Mouse (Mus musculus) spleen, adult 2 months (tissue): ENCODE measurements at regions not wholly inside any gene's neighbourhood (a gene's known extent, or its start where the extent isn't known, plus 50 kb on each side); places are given as distances from the start of the nearest gene placed in this dataset.
"Not testable (repeated sequence)": the region's sequence is repeated elsewhere in the genome, so short reads cannot be mapped to it uniquely, and the experiment has no call there.

Experiments used
- DNase-seq, 2 experiments: peaks; one replicate each; pipeline versions ENCODE4 v3.0.0 to v3.0.0-alpha.2; 2012 to 2021; ENCODE audit warnings: low spot score in 2 of 2, low read depth in 1 of 2
- H3K27ac ChIP-seq: fragments of 200-500 bp; 2 replicates; pipeline ENCODE4 v1.5.1; 2012; ENCODE audit warnings: low read length, inconsistent platforms; ENCODE audit not compliant: insufficient read depth
- H3K27me3 ChIP-seq: fragments of 200-500 bp; 2 replicates; pipeline ENCODE4 v1.6.1; 2012; ENCODE audit warnings: mild to moderate bottlenecking, moderate library complexity, low read length, inconsistent platforms; ENCODE audit not compliant: control insufficient read depth, insufficient read depth
- H3K36me3 ChIP-seq: fragments of 200-500 bp; 2 replicates; pipeline ENCODE4 v1.6.1; 2012; ENCODE audit warnings: mild to moderate bottlenecking, low read length, inconsistent platforms; ENCODE audit not compliant: control insufficient read depth, insufficient read depth
- H3K4me1 ChIP-seq: fragments of 200-500 bp; 2 replicates; pipeline ENCODE4 v1.6.1; 2011; ENCODE audit warnings: inconsistent platforms; ENCODE audit not compliant: control insufficient read depth, insufficient read depth, insufficient read length
- H3K4me3 ChIP-seq: fragments of 200-500 bp; 2 replicates; pipeline ENCODE4 v1.5.1; 2011; ENCODE audit warnings: mild to moderate bottlenecking, inconsistent platforms; ENCODE audit not compliant: insufficient read depth, insufficient read length; ENCODE audit errors: extremely low read depth
- CTCF ChIP-seq: fragments of 200-500 bp; IDR thresholded peaks from 2 replicates; pipeline ENCODE4 v1.5.1; 2011; ENCODE audit warnings: mild to moderate bottlenecking, inconsistent platforms; ENCODE audit not compliant: insufficient read depth, insufficient read length, insufficient replicate concordance; ENCODE audit errors: extremely low read depth
- POLR2A ChIP-seq: fragments of 200-500 bp; IDR thresholded peaks from 2 replicates; pipeline ENCODE4 v1.6.1; 2011; ENCODE audit warnings: low read depth, low read length, inconsistent platforms
- WGBS: fragments of 180-500 bp; shearing (Covaris S2); methylation state at CpG from one replicate; pipeline ENCODE4 v1.1.7; 2018; 5-methylcytosine and 5-hydroxymethylcytosine counted together

DNA sequence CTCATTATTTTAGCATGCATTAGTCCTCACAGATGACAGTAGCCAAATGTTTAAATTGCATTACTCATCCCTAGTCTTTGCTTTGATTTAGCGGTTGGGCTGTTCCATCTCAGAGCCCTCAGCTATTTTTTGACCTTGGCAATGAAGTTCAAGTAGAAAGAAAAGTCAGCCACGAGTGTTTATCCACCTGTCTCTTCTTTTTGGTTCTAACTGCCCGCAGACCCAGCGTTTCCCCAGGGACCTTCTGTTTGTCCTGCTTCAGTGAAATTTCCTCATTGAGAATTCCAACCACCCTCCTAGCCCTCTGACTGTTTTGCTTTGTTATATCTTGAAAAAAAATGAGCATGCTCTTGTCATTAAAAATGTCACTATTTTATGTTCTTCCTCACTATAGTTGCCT is 403.5 kb downstream of the Arl4a start:
- H3K27ac ChIP-seq, result no peak overlapping the region
- H3K4me1 ChIP-seq, result no peaks in the 10 kb centered on the region
- no peak overlapping the region for H3K4me3 ChIP-seq
- DNase-seq, result no peak
- H3K36me3 ChIP-seq, result no peaks in the 10 kb centered on the region
- 57% methylated on average over 4 of the region's 4 CpGs for WGBS
- no peak for TF ChIP-seq POLR2A
- TF ChIP-seq CTCF, result no peak
- H3K27me3 ChIP-seq, result no peaks in the 10 kb centered on the region

DNA sequence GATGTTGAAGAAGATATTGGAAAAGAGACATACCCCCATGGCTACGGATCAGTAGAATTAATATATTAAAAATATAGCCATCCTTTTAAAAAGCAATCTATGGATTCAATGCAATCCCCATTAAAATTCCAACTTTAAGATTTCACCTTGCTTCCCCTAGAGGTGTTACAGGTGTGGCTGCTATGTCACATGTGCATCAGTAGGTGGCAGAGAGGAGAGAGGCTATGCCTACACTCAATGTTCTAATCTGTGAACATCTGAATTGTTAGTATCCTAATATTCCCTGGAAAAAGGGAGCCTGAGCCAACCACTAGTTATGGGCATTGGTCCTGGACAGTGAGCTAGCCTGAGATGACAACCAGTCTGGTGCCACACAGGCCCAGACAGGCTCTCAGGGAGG is 416.6 kb downstream of the Arl4a start:
- DNase-seq, result no peak
- no peak for TF ChIP-seq POLR2A
- TF ChIP-seq CTCF, result no peak
- 85% methylated on average over 1 of the region's 1 CpGs for WGBS
- H3K27me3 ChIP-seq, result no peaks in the 10 kb centered on the region
- no peaks in the 10 kb centered on the region for H3K36me3 ChIP-seq
- H3K4me3 ChIP-seq, result no peak overlapping the region
- H3K27ac ChIP-seq, result no peak overlapping the region
- H3K4me1 ChIP-seq, result no peaks in the 10 kb centered on the region

DNA sequence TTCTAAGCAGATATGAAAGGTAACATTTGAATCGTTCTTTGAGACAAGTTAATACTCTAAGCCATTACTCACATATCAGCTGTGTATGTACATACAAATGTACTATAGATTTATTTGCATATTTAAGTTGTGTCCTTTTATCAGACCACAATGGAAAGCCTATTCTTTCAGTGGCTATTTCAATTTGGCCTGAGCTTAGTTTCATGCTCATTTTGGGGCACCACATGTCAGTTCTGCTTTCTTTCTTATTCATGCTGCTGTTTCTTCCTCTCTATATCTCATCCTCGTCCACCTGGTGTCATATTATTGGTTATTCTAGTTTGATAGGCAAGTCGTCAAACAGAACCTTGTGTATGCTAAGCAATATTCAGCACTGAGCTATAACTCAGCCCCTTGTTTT is 432.5 kb downstream of the Arl4a start:
- H3K27me3 ChIP-seq, result no peaks in the 10 kb centered on the region
- H3K4me3 ChIP-seq, result no peak overlapping the region
- H3K36me3 ChIP-seq, result no peaks in the 10 kb centered on the region
- no peak for TF ChIP-seq CTCF
- TF ChIP-seq POLR2A, result no peak
- WGBS, result 57% methylated on average over 3 of the region's 3 CpGs
- H3K27ac ChIP-seq, result no peak overlapping the region
- DNase-seq, result no peak
- H3K4me1 ChIP-seq, result no peaks in the 10 kb centered on the region

DNA sequence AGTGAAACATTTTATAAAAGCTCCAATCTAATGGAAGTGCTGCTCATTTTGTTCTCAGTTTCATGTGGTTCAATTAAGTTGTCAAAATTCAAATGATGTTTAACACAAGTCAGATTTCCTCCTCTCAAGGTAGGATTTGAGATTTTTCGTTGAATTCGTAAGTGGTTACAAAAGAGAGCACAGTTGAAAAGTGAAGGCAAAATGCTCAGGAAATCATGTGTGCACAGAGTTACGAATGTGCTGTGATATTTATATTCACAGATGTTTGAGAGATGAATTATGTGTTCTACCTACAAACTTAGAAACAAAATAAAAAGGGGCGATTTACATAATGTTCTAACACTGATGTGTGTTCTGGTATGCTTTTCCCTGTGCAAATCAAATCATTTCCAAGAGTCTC is 433.1 kb downstream of the Arl4a start:
- TF ChIP-seq CTCF (no peak), POLR2A (no peak)
- no peak for DNase-seq
- H3K4me1 ChIP-seq, result no peaks in the 10 kb centered on the region
- H3K27ac ChIP-seq, result no peak overlapping the region
- no peak overlapping the region for H3K4me3 ChIP-seq
- 71% methylated on average over 4 of the region's 4 CpGs for WGBS
- H3K36me3 ChIP-seq, result no peaks in the 10 kb centered on the region
- H3K27me3 ChIP-seq, result no peaks in the 10 kb centered on the region

DNA sequence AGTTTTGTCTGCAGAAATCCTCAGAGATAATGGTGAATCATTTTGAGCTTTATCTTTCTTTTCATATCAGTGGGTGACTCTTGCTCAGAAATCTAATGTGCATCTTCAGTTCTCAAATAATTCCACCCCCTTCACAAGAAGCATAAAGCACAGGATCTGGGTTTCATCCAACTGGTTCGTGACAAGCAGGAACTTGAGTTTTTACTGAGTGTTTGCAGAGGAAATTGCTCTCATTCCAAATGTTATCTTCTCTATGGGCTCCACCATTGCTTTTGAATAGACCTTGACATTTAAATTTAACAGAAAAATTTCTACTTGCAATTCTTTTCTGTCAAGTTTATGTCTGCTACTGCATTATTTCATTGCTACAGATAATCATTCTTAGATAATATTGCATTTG is 443.1 kb downstream of the Arl4a start:
- Histone ChIP-seq H3K36me3 (no peaks in the 10 kb centered on the region), H3K4me1 (no peaks in the 10 kb centered on the region), H3K27ac (no peak overlapping the region), H3K4me3 (no peak overlapping the region), H3K27me3 (no peaks in the 10 kb centered on the region)
- 35% methylated on average over 1 of the region's 1 CpGs for WGBS
- TF ChIP-seq POLR2A (no peak), CTCF (no peak)
- no peak for DNase-seq

DNA sequence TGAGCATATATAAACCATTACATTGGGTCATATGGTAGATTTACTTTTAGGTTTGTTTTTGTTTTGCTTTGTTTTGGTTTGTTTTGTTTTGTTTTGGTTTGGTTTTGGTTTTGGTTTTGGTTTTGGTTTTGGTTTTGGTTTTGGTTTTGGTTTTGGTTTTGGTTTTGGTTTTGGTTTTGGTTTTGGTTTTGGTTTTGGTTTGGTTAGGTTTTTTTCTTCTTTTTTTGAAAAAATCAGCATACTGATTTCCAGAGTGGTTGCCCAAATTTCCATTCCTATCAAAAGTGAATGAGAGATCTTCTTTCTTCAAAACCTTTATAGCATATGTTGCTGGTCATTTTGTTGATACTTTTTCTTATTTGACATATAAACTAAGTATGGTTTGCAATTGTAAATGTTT is 444.0 kb downstream of the Arl4a start:
- not testable (repeated sequence) for H3K4me3 ChIP-seq, H3K36me3 ChIP-seq

DNA sequence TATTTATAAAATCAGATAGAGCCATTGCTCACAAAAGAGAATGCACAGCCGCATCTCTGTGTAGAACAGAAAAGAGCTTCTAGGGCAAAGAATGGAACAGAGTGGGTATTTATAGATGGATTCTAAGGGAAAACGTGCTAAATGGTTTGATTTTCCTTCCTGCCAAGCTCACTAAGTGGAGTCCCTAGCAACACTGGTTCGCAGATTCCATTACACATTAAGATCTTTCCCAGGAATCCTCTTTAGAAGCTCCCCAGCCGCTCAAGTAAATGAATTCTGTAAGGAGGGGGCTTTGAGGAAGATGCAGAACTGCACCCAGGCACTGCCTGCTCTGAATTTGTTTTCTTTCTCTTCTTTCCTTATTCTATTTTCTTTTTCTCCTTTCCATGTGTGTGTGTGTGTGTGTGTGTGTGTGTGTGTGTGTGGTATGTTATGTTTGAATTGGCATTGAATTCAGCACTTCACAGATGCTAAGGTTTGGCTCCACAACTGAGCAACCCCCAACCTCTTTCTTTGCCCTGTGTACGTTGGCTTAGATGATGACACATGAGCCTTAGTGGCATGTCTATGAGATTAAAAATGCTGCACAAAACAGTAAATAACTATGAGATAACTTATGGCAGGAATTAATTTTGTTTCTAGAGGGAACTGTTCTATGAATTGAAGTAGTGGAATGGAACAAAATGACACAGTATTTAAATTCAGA is 450.5 kb downstream of the Arl4a start:
- WGBS, result 66% methylated on average over 5 of the region's 5 CpGs
- H3K4me1 ChIP-seq, result no peaks in the 10 kb centered on the region
- no peaks in the 10 kb centered on the region for H3K27me3 ChIP-seq
- TF ChIP-seq POLR2A (no peak), CTCF (no peak)
- no peaks in the 10 kb centered on the region for H3K36me3 ChIP-seq
- no peak for DNase-seq
- H3K27ac ChIP-seq, result no peak overlapping the region
- H3K4me3 ChIP-seq, result no peak overlapping the region

More for the DNA sequence above, 444.0 kb downstream of the Arl4a start:
- H3K4me1 ChIP-seq, DNase-seq, H3K27me3 ChIP-seq, H3K27ac ChIP-seq: not testable (repeated sequence)

DNA sequence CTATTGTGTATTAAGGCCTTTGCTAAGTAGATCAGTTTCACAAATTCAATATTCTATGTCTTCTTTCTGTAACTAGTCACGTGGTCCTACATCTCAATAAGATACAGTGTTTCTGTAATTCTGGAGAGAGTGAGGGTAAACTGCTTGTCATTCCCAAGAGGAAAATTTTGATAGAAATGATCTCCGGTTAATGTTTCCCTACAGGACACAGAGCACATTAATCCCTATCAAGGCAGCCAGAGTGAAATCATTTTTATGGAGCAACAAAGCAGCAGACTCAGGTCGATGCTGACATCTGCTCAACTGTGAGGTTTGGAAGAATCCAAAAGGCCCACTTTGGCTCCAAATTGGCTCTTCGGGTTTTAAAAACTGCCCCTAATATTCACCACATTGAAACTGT is 451.7 kb downstream of the Arl4a start:
- Histone ChIP-seq H3K27me3 (no peaks in the 10 kb centered on the region), H3K4me1 (no peaks in the 10 kb centered on the region), H3K4me3 (no peak overlapping the region), H3K36me3 (no peaks in the 10 kb centered on the region), H3K27ac (no peak overlapping the region)
- no peak for DNase-seq
- TF ChIP-seq CTCF (no peak), POLR2A (no peak)
- WGBS, result 83% methylated on average over 4 of the region's 4 CpGs
